19 mouse cellular contexts compared by ENCODE assay signal in the genomic region with DNA sequence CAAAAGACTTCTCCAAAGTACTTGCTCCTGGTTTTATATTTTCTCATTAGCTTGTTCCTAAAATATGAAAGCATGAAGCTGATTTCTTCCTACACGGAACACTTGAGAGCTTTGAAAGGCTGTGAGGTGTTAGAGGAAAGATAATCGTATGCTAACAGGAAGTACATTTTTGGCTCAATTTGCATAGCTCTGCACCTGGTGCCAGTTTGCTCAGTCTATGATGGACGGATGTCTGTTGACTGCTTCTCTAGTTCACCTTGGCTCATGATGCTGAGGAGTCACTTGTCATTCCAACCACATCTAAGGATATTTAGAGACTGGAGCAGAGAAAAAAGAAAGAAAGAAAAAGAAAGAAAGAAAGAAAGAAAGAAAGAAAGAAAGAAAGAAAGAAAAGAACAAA.
"Had no signal": no experiment of that assay in that cellular context is flagged by ENCODE, and none has a peak within 500 bp of the region (broad histone marks: within the 10 kb centered on the region; RNA-seq: fewer than 3 reads in every experiment).

No protein-coding gene starts in this region.

- H3K9me3 ChIP-seq: midbrain, embryonic 10.5 days; midbrain, embryonic 12.5 days; neural tube, embryonic 13.5 days; neural tube, embryonic 15.5 days had no signal

- H3K36me3 ChIP-seq: midbrain, embryonic 10.5 days; midbrain, embryonic 12.5 days; neural tube, embryonic 13.5 days; neural tube, embryonic 15.5 days had no signal

- DNase-seq: lung, adult 18-20 months; lung, embryonic 14.5 days; lung, postnatal 10 days; lung, postnatal 4 days; midbrain, embryonic 14.5 days; retina, postnatal 1 day; right cerebral cortex, adult 18-20 months; right cerebral cortex, postnatal 25 days; right cerebral cortex, postnatal 4 days; spleen, adult 18-20 months; thymus, adult 2 months; thymus, postnatal 25 days; thymus, postnatal 4 days had no signal

- H3K27me3 ChIP-seq: midbrain, embryonic 12.5 days; neural tube, embryonic 13.5 days; neural tube, embryonic 15.5 days had no signal

- H3K4me3 ChIP-seq: midbrain, embryonic 10.5 days; midbrain, embryonic 12.5 days; myocyte; neural tube, embryonic 13.5 days; neural tube, embryonic 15.5 days had no signal

- H3K27ac ChIP-seq: midbrain, embryonic 10.5 days; midbrain, embryonic 12.5 days; neural tube, embryonic 13.5 days; neural tube, embryonic 15.5 days had no signal

- H3K9ac ChIP-seq: lung, embryonic 14.5 days; midbrain, embryonic 12.5 days; neural tube, embryonic 13.5 days; neural tube, embryonic 15.5 days had no signal

- H3K4me1 ChIP-seq: midbrain, embryonic 10.5 days; midbrain, embryonic 12.5 days; neural tube, embryonic 13.5 days; neural tube, embryonic 15.5 days had no signal

- H3K4me2 ChIP-seq: lung, embryonic 14.5 days; midbrain, embryonic 12.5 days; neural tube, embryonic 13.5 days; neural tube, embryonic 15.5 days had no signal

- ATAC-seq: midbrain, embryonic 16.5 days had no signal
